Mouse (Mus musculus): ENCODE measurements around the gene Stambp. TPM values are rescaled to one million over a fixed set of nuclear protein-coding genes. Genes with fewer than 3 reads are reported as not detected.
"Not testable (repeated sequence)": the region's sequence is repeated elsewhere in the genome, so short reads cannot be mapped to it uniquely, and the experiment has no call there.

Stambp gene
- polyA plus RNA-seq, 1 experiment from 2014 or later = 28.3 TPM

DNA sequence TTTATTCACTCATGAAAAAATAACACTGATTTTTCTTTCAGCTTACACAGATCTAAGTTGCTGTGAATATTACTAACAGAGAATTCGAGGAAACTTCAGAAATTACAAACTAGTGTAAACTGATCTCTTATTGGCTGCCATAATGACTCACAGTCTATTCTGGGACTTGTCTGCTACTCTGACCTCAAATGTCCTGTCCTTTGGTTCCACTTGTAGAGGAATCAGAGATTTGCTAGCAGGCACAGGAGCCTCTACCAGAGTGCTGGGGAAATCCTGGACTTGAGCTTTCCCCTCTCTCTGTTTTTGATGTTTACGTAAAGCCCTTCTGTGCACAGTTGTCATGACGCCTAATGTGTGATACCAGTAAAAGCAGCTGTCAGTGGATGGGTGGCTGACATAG lies 25.5 kb upstream of the Stambp start:
- no peak overlapping the region for H3K4me3 ChIP-seq (ENCODE audit: low read depth, low read length)
- H3K4me2 ChIP-seq = no peak overlapping the region
- H3K4me1 ChIP-seq (ENCODE audit: control insufficient read depth, insufficient read depth, low read length) = no peaks in the 10 kb centered on the region
- no peaks in the 10 kb centered on the region for H3K9me3 ChIP-seq (ENCODE audit: control insufficient read depth, low read length)
- H3K36me3 ChIP-seq (ENCODE audit: control insufficient read depth, insufficient read depth, low read length) = no peaks in the 10 kb centered on the region
- no peak overlapping the region for H3K27ac ChIP-seq (ENCODE audit: low read depth, low read length)
- WGBS = 73% methylated on average over 3 of the region's 3 CpGs
- ATAC-seq (ENCODE audit: low FRiP score) = no peak
- no peak for DNase-seq (ENCODE audit: low spot score, missing footprints)
- no peak overlapping the region for H3K9ac ChIP-seq (ENCODE audit: low read length)
- no peaks in the 10 kb centered on the region for H3K27me3 ChIP-seq (ENCODE audit: control insufficient read depth, insufficient read depth, low read length)

DNA sequence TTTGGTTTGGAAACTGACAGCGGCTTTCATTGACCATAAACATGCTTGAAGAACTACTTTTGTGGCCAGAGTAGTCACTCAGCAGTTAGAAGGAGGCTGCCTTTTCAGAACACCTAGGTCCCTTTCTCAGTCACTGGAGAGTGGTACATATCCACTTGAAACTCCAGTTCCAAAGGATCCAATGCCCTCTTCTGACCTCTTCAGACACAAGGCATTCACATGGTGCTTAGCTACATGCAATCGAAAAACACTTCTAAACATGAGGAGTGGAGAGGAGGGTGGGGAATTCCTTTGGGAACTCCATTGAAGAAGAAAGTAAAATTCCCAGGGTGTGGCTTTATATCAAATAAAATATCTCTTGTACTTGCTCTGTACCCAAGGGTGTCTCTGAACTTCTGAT lies 22.5 kb upstream of the Stambp start:
- WGBS = 87% methylated on average over 2 of the region's 2 CpGs
- Histone ChIP-seq H3K4me1 (ENCODE audit: control insufficient read depth, insufficient read depth, low read length) (no peaks in the 10 kb centered on the region), H3K9ac (ENCODE audit: low read length) (no peak overlapping the region)

DNA sequence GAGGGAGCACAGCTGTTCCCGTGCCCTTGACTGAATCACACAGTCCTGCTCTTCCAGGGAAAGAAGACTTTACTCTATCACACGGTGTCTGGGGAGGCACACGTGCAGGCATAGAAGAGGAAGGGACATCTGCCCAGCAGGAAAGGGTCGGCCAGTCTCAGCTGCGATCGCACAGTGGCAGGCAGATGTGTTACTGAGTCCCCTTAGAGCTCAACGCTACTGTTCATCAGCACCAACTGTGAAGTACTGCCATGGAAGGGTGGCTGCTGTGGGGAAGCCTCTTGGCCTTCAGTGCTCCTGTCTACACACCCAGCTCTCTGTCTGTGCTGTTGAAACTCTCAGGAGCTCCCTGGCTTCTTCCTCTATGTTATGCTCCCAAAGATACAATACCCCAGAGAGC lies 21.4 kb upstream of the Stambp start:
- Histone ChIP-seq H3K36me3 (ENCODE audit: control insufficient read depth, insufficient read depth, low read length) (no peaks in the 10 kb centered on the region), H3K4me1 (ENCODE audit: control insufficient read depth, insufficient read depth, low read length) (no peaks in the 10 kb centered on the region), H3K4me2 (no peak overlapping the region), H3K9me3 (ENCODE audit: control insufficient read depth, low read length) (no peaks in the 10 kb centered on the region), H3K9ac (ENCODE audit: low read length) (no peak overlapping the region), H3K27me3 (ENCODE audit: control insufficient read depth, insufficient read depth, low read length) (no peaks in the 10 kb centered on the region), H3K4me3 (ENCODE audit: low read depth, low read length) (no peak overlapping the region), H3K27ac (ENCODE audit: low read depth, low read length) (no peak overlapping the region)
- ATAC-seq (ENCODE audit: low FRiP score) (no peak), DNase-seq (ENCODE audit: low spot score, missing footprints) (peak; percentile 67)
- WGBS = 79% methylated on average over 7 of the region's 7 CpGs

More for the DNA sequence above, 22.5 kb upstream of the Stambp start:
- DNase-seq (ENCODE audit: low spot score, missing footprints) (no peak), ATAC-seq (ENCODE audit: low FRiP score) (no peak)
- H3K9me3 ChIP-seq (ENCODE audit: control insufficient read depth, low read length) = no peaks in the 10 kb centered on the region
- H3K27me3 ChIP-seq (ENCODE audit: control insufficient read depth, insufficient read depth, low read length) = no peaks in the 10 kb centered on the region
- no peaks in the 10 kb centered on the region for H3K36me3 ChIP-seq (ENCODE audit: control insufficient read depth, insufficient read depth, low read length)
- no peak overlapping the region for H3K4me3 ChIP-seq (ENCODE audit: low read depth, low read length)
- H3K27ac ChIP-seq (ENCODE audit: low read depth, low read length) = no peak overlapping the region
- no peak overlapping the region for H3K4me2 ChIP-seq

DNA sequence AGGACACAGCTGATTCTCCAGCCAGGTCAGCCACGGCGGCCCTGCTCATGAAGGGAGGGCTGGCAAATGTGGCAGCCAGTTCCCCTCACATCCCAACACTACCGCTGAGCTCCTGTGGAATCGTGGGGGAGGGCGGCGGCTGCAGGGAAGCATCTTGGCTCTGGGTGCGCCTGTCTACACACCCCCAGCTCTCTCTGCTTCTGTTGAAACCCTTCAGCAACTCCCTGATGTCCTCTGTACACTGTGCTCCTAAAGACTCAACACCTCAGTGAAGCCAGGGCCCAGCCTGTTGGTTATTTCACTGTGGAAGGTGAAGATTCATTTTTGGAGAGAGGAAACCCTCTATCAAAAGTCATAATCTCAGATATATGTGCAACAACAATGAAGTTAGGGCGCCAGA lies 19.5 kb upstream of the Stambp start:
- no peak for ATAC-seq (ENCODE audit: low FRiP score)
- no peak for DNase-seq (ENCODE audit: low spot score, missing footprints)
- Histone ChIP-seq H3K36me3 (ENCODE audit: control insufficient read depth, insufficient read depth, low read length) (no peaks in the 10 kb centered on the region), H3K27ac (ENCODE audit: low read depth, low read length) (no peak overlapping the region), H3K4me3 (ENCODE audit: low read depth, low read length) (no peak overlapping the region), H3K4me2 (no peak overlapping the region), H3K9ac (ENCODE audit: low read length) (no peak overlapping the region), H3K27me3 (ENCODE audit: control insufficient read depth, insufficient read depth, low read length) (no peaks in the 10 kb centered on the region), H3K9me3 (ENCODE audit: control insufficient read depth, low read length) (no peaks in the 10 kb centered on the region), H3K4me1 (ENCODE audit: control insufficient read depth, insufficient read depth, low read length) (no peaks in the 10 kb centered on the region)
- WGBS = 81% methylated on average over 8 of the region's 8 CpGs

DNA sequence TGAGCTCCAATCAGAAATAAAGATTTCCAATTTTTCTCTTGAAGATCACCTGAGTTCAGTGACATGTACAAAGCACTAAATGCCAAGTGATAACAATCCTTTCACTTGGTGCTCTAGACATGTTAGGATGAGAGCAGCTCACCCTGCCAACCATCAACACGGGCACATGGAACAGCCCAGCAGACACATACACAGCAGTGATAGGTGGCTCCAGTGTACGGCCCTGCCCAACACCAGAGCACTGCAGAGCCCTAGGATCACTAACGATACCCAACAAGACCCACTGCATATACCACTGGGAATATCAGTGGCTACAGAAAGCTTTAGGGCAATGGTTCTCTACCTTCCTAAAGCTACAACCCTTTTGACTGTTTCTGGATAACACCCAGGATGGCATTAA lies 17.8 kb upstream of the Stambp start:
- Histone ChIP-seq H3K4me2 (no peak overlapping the region), H3K36me3 (ENCODE audit: control insufficient read depth, insufficient read depth, low read length) (no peaks in the 10 kb centered on the region), H3K27me3 (ENCODE audit: control insufficient read depth, insufficient read depth, low read length) (no peaks in the 10 kb centered on the region), H3K9me3 (ENCODE audit: control insufficient read depth, low read length) (no peaks in the 10 kb centered on the region), H3K27ac (ENCODE audit: low read depth, low read length) (no peak overlapping the region), H3K4me1 (ENCODE audit: control insufficient read depth, insufficient read depth, low read length) (no peaks in the 10 kb centered on the region), H3K4me3 (ENCODE audit: low read depth, low read length) (no peak overlapping the region), H3K9ac (ENCODE audit: low read length) (no peak overlapping the region)
- DNase-seq (ENCODE audit: low spot score, missing footprints) = no peak
- 86% methylated on average over 3 of the region's 3 CpGs for WGBS
- no peak for ATAC-seq (ENCODE audit: low FRiP score)

DNA sequence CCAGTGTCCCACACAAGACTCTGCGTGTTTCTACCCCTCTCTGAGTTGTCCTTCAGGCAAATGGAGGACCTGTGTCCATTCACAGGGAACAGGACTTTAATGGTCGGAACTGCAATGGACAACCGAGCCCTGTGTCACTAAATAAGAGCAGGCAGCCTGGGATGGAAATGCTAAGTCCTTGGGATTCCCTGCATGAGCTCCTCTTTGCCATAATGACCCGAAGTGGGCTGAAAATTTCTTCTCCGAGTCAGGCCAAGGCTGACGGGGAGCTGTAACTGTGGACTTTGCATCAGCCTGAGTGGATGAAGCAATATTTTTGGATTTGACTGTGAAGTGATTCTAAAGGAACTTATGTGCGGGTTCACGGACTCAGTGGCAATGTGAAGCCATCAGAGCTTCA lies 14.7 kb upstream of the Stambp start:
- 87% methylated on average over 8 of the region's 8 CpGs for WGBS
- H3K4me2 ChIP-seq; DNase-seq (ENCODE audit: low spot score, missing footprints); H3K36me3 ChIP-seq (ENCODE audit: control insufficient read depth, insufficient read depth, low read length); H3K4me3 ChIP-seq (ENCODE audit: low read depth, low read length); H3K27me3 ChIP-seq (ENCODE audit: control insufficient read depth, insufficient read depth, low read length); H3K27ac ChIP-seq (ENCODE audit: low read depth, low read length); H3K9ac ChIP-seq (ENCODE audit: low read length); H3K4me1 ChIP-seq (ENCODE audit: control insufficient read depth, insufficient read depth, low read length); ATAC-seq (ENCODE audit: low FRiP score); H3K9me3 ChIP-seq (ENCODE audit: control insufficient read depth, low read length): not testable (repeated sequence)

DNA sequence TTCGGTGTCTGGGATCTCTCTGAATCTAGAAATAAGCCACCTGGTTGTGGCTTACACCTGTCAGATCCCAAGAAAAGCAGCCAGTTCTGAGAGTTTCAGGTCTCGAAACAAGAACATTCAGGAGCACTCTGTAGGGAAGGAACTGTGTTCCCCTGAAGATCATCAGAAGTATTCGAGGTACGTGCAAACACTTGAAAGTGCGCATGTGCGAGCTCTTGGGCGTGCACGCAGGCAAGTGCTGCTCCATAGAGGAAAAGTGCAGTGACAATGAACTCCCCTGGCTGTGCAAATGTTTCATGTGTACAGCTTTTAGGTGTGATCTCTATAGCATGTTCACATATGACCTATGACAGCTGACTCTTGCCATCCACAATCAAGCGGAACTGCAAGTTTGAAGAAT lies 12.8 kb upstream of the Stambp start:
- H3K27ac ChIP-seq (ENCODE audit: low read depth, low read length); H3K36me3 ChIP-seq (ENCODE audit: control insufficient read depth, insufficient read depth, low read length); DNase-seq (ENCODE audit: low spot score, missing footprints); H3K4me2 ChIP-seq; ATAC-seq (ENCODE audit: low FRiP score); H3K9ac ChIP-seq (ENCODE audit: low read length); H3K27me3 ChIP-seq (ENCODE audit: control insufficient read depth, insufficient read depth, low read length); H3K4me3 ChIP-seq (ENCODE audit: low read depth, low read length); H3K9me3 ChIP-seq (ENCODE audit: control insufficient read depth, low read length); H3K4me1 ChIP-seq (ENCODE audit: control insufficient read depth, insufficient read depth, low read length): not testable (repeated sequence)
- WGBS = 85% methylated on average over 9 of the region's 9 CpGs

DNA sequence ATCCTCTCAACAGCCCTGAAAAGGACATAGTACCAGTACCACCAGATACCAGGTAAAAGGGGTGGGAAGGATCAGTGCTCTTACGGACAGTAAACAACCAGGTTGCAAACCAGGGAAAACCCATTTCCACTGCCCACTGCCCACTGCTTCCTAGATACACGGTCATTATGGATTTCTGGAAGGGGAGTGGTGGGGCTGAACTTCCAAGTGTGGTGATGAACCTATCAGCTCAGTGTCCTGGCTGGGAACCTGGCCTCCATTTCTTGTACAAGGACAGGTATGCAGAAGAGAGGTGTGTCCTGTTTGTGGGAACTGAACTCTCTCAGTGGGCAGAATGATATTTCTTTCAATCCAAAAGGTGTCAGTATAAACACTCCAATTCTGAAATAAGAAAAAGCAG lies 11.1 kb upstream of the Stambp start:
- Histone ChIP-seq H3K4me2 (no peak overlapping the region), H3K4me1 (ENCODE audit: control insufficient read depth, insufficient read depth, low read length) (peaks cover 4% of the 10 kb centered on the region; the same call in 1 of the 2 replicates), H3K9ac (ENCODE audit: low read length) (no peak overlapping the region), H3K9me3 (ENCODE audit: control insufficient read depth, low read length) (no peaks in the 10 kb centered on the region), H3K27me3 (ENCODE audit: control insufficient read depth, insufficient read depth, low read length) (no peaks in the 10 kb centered on the region; the same call in 1 of the 2 replicates), H3K36me3 (ENCODE audit: control insufficient read depth, insufficient read depth, low read length) (no peaks in the 10 kb centered on the region), H3K4me3 (ENCODE audit: low read depth, low read length) (no peak overlapping the region), H3K27ac (ENCODE audit: low read depth, low read length) (no peak overlapping the region)
- 70% methylated on average over 2 of the region's 2 CpGs for WGBS
- ATAC-seq (ENCODE audit: low FRiP score) = no peak
- DNase-seq (ENCODE audit: low spot score, missing footprints) = peak; percentile 77

DNA sequence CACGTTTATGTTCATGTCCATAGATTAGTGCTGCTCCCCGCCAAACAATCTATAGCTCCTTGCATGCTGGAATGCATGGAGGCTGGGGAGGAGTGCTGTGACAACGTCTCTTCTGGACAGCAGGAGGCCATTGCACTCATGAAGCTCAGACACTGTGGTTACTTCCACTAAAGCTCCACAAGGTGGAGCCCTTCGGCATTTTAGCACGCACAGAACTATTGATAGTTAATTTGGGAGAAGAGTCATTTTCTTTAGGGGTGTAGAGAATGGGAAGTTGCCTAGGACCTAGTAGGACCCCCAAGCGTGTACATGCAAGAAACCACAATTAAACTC lies 10.4 kb upstream of the Stambp start:
- H3K4me2 ChIP-seq = no peak overlapping the region
- 2% methylated on average over 6 of the region's 6 CpGs for WGBS
- H3K4me3 ChIP-seq (ENCODE audit: low read depth, low read length) = no peak overlapping the region

More for the DNA sequence above, 10.4 kb upstream of the Stambp start:
- ATAC-seq (ENCODE audit: low FRiP score) (peak; percentile 66; the same call in 1 of the 2 replicates), DNase-seq (ENCODE audit: low spot score, missing footprints) (peak; percentile 89)
- Histone ChIP-seq H3K27ac (ENCODE audit: low read depth, low read length) (no peak overlapping the region), H3K9me3 (ENCODE audit: control insufficient read depth, low read length) (no peaks in the 10 kb centered on the region), H3K27me3 (ENCODE audit: control insufficient read depth, insufficient read depth, low read length) (no peaks in the 10 kb centered on the region; the same call in 1 of the 2 replicates), H3K4me1 (ENCODE audit: control insufficient read depth, insufficient read depth, low read length) (peaks cover 4% of the 10 kb centered on the region; the same call in 1 of the 2 replicates), H3K9ac (ENCODE audit: low read length) (no peak overlapping the region), H3K36me3 (ENCODE audit: control insufficient read depth, insufficient read depth, low read length) (no peaks in the 10 kb centered on the region)

Data from midbrain, embryonic 11.5 days (tissue).